Mouse (Mus musculus) limb, embryonic 14.5 days (tissue): ENCODE results near the gene Msmb. TPM values are rescaled to one million over a fixed set of nuclear protein-coding genes. Genes with fewer than 3 reads are reported as not detected.
A peak's percentile ranks its signal among the peaks of the same experiment; 100 is the strongest.

Experiments used
- ATAC-seq: fragments of 200-750 bp; cut with Nextera tagmentation; 2 replicates; pipeline ENCODE4 v1.8.0; 2017; ENCODE audit warnings: low read depth, moderate number of reproducible peaks, moderate TSS enrichment; ENCODE audit not compliant: low FRiP score
- DNase-seq: peaks from one replicate; pipeline ENCODE4 v3.0.0-alpha.2; 2015; ENCODE audit warnings: low spot score
- H3K27ac ChIP-seq: fragments of 300-500 bp; sonication (generic); replicated peaks from 2 replicates; pipeline ENCODE4 v1.5.1; 2014; ENCODE audit warnings: low read depth, mild to moderate bottlenecking, low read length, moderate library complexity, mixed read lengths
- H3K27me3 ChIP-seq: fragments of 300-500 bp; sonication (generic); 2 replicates; pipeline ENCODE4 v1.6.1; 2014; ENCODE audit warnings: low read length, mixed read lengths; ENCODE audit not compliant: control insufficient read depth, insufficient read depth
- H3K36me3 ChIP-seq: fragments of 300-500 bp; sonication (generic); 2 replicates; pipeline ENCODE4 v1.6.1; 2014; ENCODE audit warnings: mild to moderate bottlenecking, low read length, moderate library complexity, mixed read lengths; ENCODE audit not compliant: control insufficient read depth, insufficient read depth
- H3K4me1 ChIP-seq: fragments of 300-500 bp; sonication (generic); 2 replicates; pipeline ENCODE4 v1.6.1; 2014; ENCODE audit warnings: antibody characterized with exemption, low read length, mixed read lengths; ENCODE audit not compliant: control insufficient read depth, insufficient read depth
- H3K4me2 ChIP-seq: fragments of 300-500 bp; sonication (generic); replicated peaks from 2 replicates; pipeline ENCODE4 v1.6.1; 2014; ENCODE audit warnings: low read depth, mild to moderate bottlenecking, low read length, moderate library complexity; ENCODE audit not compliant: severe bottlenecking
- H3K4me3 ChIP-seq: fragments of 300-500 bp; sonication (generic); replicated peaks from 2 replicates; pipeline ENCODE4 v1.5.1; 2014; ENCODE audit warnings: low read length
- H3K9ac ChIP-seq: fragments of 300-500 bp; sonication (generic); 2 replicates; pipeline ENCODE4 v1.6.1; 2014; ENCODE audit warnings: mild to moderate bottlenecking, low read depth, low read length, moderate library complexity; ENCODE audit not compliant: severe bottlenecking
- H3K9me3 ChIP-seq: fragments of 300-500 bp; sonication (generic); 2 replicates; pipeline ENCODE4 v1.6.1; 2016; ENCODE audit warnings: low read length; ENCODE audit not compliant: control insufficient read depth
- POLR2A ChIP-seq: fragments of 200-500 bp; IDR thresholded peaks from 2 replicates; pipeline ENCODE4 v1.8.0; 2012; ENCODE audit warnings: inconsistent platforms, mild to moderate bottlenecking, moderate library complexity, borderline replicate concordance; ENCODE audit not compliant: insufficient read depth, insufficient read length; ENCODE audit errors: extremely low read depth
- WGBS: fragments of 180-500 bp; shearing (Covaris S2); extraction: QIAGEN DNeasy Blood & Tissue Kit; methylation state at CpG from one replicate; pipeline ENCODE4 v1.1.7; 2014; 5-methylcytosine and 5-hydroxymethylcytosine counted together
- polyA plus RNA-seq, 2 experiments: library from polyadenylated mRNA; depleted of rRNA in 1 of 2; stranded (reverse) in 1 of 2; unstranded in 1 of 2; fragments of >200 nt; fragmentation: Nextera tagmentation in 1 of 2; extraction: Ambion mirVana in 1 of 2; gene quantifications; 2 replicates each; pipeline versions ENCODE4 v1.2.1 to v1.2.3; 2012 to 2014

Gene Msmb
- polyA plus RNA-seq, 2 experiments, result not detected

DNA sequence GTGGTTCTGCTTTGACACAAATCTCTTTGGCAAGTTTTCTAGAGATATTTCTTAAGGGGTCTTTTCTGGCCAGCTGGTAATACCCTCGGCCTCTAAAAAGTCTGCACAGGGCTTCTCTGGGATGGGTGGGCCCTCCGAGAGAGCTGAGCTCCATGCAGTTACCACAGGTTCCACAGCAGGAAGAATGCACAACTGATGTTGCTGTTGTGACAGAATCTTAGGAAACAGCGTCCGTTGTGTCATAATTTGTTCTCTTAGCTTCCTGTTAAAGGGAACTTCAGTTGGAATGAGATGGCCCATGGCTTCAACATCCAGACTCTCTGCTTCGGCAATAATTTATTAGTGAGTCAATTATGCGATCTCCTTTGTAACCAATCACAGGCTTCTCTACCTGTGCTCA is 12.9 kb downstream of the Msmb start:
- WGBS, result 86% methylated on average over 6 of the region's 6 CpGs
- DNase-seq (no peak), ATAC-seq (no peak)
- Histone ChIP-seq H3K9me3 (no peaks in the 10 kb centered on the region), H3K27me3 (no peaks in the 10 kb centered on the region), H3K27ac (no peak overlapping the region), H3K4me1 (peaks cover 5% of the 10 kb centered on the region; the same call in 1 of the 2 replicates), H3K4me2 (no peak overlapping the region), H3K9ac (no peak overlapping the region), H3K36me3 (no peaks in the 10 kb centered on the region), H3K4me3 (no peak overlapping the region)
- no peak for TF ChIP-seq POLR2A

DNA sequence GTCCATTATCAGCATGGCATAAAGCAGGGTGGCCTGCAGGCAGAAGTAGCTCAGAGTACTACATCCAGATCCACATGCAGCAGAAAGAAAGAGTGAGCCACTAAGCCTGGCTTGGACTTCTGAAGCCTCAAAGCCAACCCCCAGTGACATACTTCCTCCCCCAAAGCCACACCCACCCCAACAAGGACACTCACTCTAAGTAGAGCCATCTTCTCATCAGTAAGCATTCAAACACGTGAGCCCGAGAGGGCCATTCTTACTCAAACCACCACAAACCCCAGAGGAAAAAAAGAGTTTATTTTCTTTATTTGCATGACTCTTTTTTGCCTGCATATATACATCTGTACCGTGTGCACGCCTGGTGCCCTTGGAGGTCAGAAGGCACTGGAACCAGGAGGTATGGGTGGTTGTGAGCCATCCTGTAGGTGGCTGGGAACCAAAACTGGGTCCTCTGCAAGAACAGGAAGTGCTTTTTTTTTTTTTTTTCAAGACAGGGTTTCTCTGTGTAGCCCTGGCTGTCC is 17.4 kb downstream of the Msmb start:
- H3K4me3 ChIP-seq, result peak overlapping the region; percentile 88
- peaks cover 14% of the 10 kb centered on the region for H3K4me1 ChIP-seq
- H3K36me3 ChIP-seq, result no peaks in the 10 kb centered on the region
- H3K9me3 ChIP-seq, result no peaks in the 10 kb centered on the region
- peak overlapping the region; percentile 38; the same call in 1 of the 2 replicates for H3K9ac ChIP-seq
- peak overlapping the region; percentile 54 for H3K4me2 ChIP-seq
- TF ChIP-seq POLR2A, result no peak
- DNase-seq (no peak), ATAC-seq (peak; percentile 60; the same call in 1 of the 2 replicates)
- WGBS, result 35% methylated on average over 4 of the region's 4 CpGs
- H3K27ac ChIP-seq, result peak overlapping the region; percentile 19; the same call in 1 of the 2 replicates
- H3K27me3 ChIP-seq, result no peaks in the 10 kb centered on the region

DNA sequence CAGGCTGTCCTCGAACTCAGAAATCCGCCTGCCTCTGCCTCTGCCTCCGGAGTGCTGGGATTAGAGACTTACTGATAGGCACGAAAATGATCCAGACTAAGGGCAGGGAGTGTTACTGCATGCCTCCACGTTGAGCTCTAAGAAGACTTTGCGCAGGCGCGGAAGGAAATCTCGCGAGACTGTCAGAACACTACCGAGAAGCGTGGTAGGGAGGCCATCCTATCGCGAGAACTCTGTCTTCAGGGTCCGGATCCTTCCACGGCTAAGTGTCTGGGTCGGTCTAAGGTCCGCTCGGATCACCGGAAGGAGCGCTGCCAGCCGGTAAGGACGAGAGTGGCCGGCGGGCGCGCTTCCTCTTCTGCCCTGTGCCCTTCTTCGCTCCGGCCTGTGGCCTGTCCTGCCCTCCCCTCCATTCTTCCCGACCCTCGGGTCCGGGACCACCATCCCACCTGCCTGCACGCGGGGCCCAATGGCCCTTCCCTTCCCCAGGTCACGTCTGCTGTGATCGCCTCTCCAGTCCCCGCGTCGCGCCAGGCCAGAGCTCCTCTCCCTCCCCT is 17.9 kb downstream of the Msmb start, which contains the start of gene Ncoa4:
Gene Ncoa4, plus strand, starts transcription at position 176 of the 557 bp plus-strand sequence.
- TF ChIP-seq POLR2A, result peak; percentile 43; the same call in 1 of the 2 replicates
- Histone ChIP-seq H3K27me3 (no peaks in the 10 kb centered on the region), H3K36me3 (no peaks in the 10 kb centered on the region), H3K9me3 (no peaks in the 10 kb centered on the region), H3K4me3 (peak within 1 kb of the TSS; percentile 88), H3K4me2 (peak within 1 kb of the TSS; percentile 96), H3K27ac (peak within 1 kb of the TSS; percentile 65), H3K9ac (peak within 1 kb of the TSS; percentile 95), H3K4me1 (peaks cover 15% of the 10 kb centered on the region)
- peak; percentile 100 for DNase-seq
- under 1% methylated on average over 38 of the region's 40 CpGs for WGBS
- ATAC-seq, result peak; percentile 97

DNA sequence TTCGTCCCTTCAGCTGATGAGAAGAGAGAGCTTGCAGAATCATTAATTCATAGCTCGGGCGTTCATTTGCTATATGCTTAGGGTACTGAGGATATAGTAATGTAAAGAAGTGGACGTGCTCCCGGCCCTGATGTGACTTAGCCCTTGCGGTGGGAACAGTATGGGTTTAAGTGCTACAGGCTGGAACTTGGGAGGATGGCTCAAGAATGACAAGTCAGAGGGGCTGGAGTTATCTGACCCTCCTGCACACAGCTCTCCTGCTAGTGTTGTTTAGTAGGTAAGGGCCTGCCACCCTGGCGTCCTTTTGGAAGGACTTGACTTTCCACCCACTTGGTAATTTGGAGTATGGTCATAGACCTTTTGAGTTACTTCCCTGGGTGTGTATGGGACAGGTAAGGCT is 18.7 kb downstream of the Msmb start:
- 36% methylated on average over 7 of the region's 7 CpGs for WGBS
- no peaks in the 10 kb centered on the region for H3K27me3 ChIP-seq
- no peak for TF ChIP-seq POLR2A
- no peak for DNase-seq
- peaks cover 23% of the 10 kb centered on the region for H3K4me1 ChIP-seq
- no peak overlapping the region for H3K27ac ChIP-seq
- H3K9me3 ChIP-seq, result no peaks in the 10 kb centered on the region
- no peak for ATAC-seq
- H3K9ac ChIP-seq, result peak overlapping the region; percentile 95
- H3K36me3 ChIP-seq, result no peaks in the 10 kb centered on the region
- H3K4me3 ChIP-seq, result peak overlapping the region; percentile 88
- peak overlapping the region; percentile 96 for H3K4me2 ChIP-seq

DNA sequence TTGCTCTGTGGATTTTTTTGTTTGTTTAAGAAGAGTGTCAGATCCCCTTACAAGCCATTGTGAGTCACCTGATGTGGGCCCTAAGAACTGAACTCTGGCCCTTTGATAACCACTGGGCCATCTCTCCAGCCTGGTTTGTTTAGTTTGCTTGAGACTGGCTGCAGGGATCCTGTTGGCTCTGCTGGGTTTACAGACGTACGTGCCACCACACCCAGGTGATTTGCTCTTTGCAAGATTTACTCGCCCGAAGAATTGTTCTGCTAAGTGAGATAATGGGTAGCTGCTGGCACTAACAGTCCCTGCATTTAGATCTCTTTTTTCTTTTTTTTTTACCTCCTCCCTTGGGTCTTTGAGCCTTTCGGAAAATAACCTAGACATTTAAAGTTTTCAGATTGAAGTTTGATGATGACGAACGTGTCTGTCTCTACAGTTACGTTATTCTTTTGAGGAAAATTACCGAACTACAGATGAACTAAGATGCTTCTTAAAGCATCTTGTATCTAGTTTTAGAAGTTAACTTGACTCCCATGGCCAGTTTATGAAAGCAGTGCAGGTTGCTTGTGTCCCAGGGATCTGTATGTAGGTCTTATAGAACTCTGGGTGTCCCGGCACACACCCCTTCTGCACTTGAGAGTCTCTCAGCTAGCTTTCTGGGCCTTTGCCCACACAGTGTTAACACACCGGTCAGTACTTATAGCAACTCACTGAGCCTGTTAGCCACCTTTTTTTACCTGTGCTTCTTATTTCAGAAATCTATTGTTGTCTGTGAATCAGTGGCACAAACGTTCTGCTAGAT is 19.5 kb downstream of the Msmb start:
- Histone ChIP-seq H3K9ac (peak overlapping the region; percentile 95), H3K4me1 (peaks cover 28% of the 10 kb centered on the region), H3K27me3 (no peaks in the 10 kb centered on the region), H3K27ac (no peak overlapping the region), H3K4me3 (peak overlapping the region; percentile 88), H3K36me3 (no peaks in the 10 kb centered on the region), H3K4me2 (peak overlapping the region; percentile 96), H3K9me3 (no peaks in the 10 kb centered on the region)
- WGBS, result 87% methylated on average over 12 of the region's 12 CpGs
- DNase-seq (no peak), ATAC-seq (no peak)
- TF ChIP-seq POLR2A, result no peak
